Comparison of ENCODE assay signal across 14 mouse cellular contexts in the genomic region with DNA sequence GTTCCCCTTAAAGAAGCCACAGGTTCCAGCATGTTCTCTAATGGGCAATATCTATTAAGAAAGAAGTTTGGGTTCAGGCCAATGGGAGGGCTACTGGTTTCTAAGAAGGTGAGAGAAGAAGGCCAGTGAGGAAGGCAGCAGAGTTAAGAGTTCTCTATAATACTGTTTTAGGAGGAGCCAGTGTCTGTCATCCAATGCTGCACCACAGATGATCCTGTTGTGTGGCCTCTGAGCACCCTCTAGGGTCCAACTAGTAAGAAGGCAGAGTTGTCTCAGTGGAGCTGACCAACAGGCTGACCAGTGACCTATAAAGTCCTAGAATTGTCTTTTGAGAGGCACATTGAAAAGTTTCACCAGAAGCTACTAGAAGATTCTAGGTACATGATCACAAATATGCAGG.
DNase-seq lines count a peak whose midpoint lies in the region; ATAC-seq and TF ChIP-seq lines count a peak whose summit lies in the region.
"Had no signal": no experiment of that assay in that cellular context is flagged by ENCODE, and none has a peak within 500 bp of the region (broad histone marks: within the 10 kb centered on the region; RNA-seq: fewer than 3 reads in every experiment).

No protein-coding gene starts in this region.

- ATAC-seq in embryonic facial prominence, embryonic 14.5 days (ENCODE audit: low read depth), result no peak
- ATAC-seq: CD4-positive, CD25-positive, alpha-beta regulatory T cell, adult 4 months; forebrain, embryonic 15.5 days had no signal

- no peak overlapping the region for H3K4me2 ChIP-seq in embryonic facial prominence, embryonic 14.5 days (ENCODE audit: low read depth, low read length)
- H3K4me2 ChIP-seq: embryonic facial prominence, embryonic 12.5 days; forebrain, embryonic 15.5 days; liver, embryonic 11.5 days; neural tube, embryonic 13.5 days; stomach, embryonic 15.5 days had no signal

- H3K9ac ChIP-seq in embryonic facial prominence, embryonic 14.5 days (ENCODE audit: low read depth, low read length), result no peak overlapping the region
- H3K9ac ChIP-seq: embryonic facial prominence, embryonic 12.5 days; forebrain, embryonic 15.5 days; neural tube, embryonic 13.5 days; stomach, embryonic 15.5 days had no signal

- H3K4me3 ChIP-seq in embryonic facial prominence, embryonic 14.5 days (ENCODE audit: low read depth, low read length), result no peak overlapping the region
- H3K4me3 ChIP-seq in embryonic facial prominence, embryonic 10.5 days, result no peak overlapping the region
- no peak overlapping the region for H3K4me3 ChIP-seq in layer of hippocampus, adult 2 months
- H3K4me3 ChIP-seq: embryonic facial prominence, embryonic 12.5 days; forebrain, embryonic 15.5 days; neural tube, embryonic 13.5 days; stomach, embryonic 15.5 days had no signal

- H3K9me3 ChIP-seq in embryonic facial prominence, embryonic 14.5 days (ENCODE audit: control insufficient read depth, low read length), result no peaks in the 10 kb centered on the region
- no peaks in the 10 kb centered on the region for H3K9me3 ChIP-seq in embryonic facial prominence, embryonic 10.5 days
- H3K9me3 ChIP-seq: embryonic facial prominence, embryonic 12.5 days; forebrain, embryonic 15.5 days; neural tube, embryonic 13.5 days; stomach, embryonic 15.5 days had no signal

- no peak overlapping the region for H3K27ac ChIP-seq in embryonic facial prominence, embryonic 14.5 days (replicated peaks; ENCODE audit: low read depth, low read length)
- H3K27ac ChIP-seq in embryonic facial prominence, embryonic 10.5 days (replicated peaks), result no peak overlapping the region
- H3K27ac ChIP-seq in layer of hippocampus, adult 2 months, result no peak overlapping the region
- H3K27ac ChIP-seq: embryonic facial prominence, embryonic 12.5 days; forebrain, embryonic 15.5 days; neural tube, embryonic 13.5 days; stomach, embryonic 15.5 days had no signal

- DNase-seq in embryonic facial prominence, embryonic 14.5 days (ENCODE audit: low spot score), result peak; percentile 12
- no peak for DNase-seq in embryonic facial prominence, embryonic 10.5 days (ENCODE audit: low spot score)
- DNase-seq in layer of hippocampus, adult 2 months (ENCODE audit: low spot score in 2 of 2), result no peak
- DNase-seq in layer of hippocampus, adult 11-12 months (ENCODE audit: low spot score), result no peak
- peak; percentile 14 for DNase-seq in gonadal fat pad, adult 2 months (ENCODE audit: low read depth)
- DNase-seq in lung, postnatal 10 days, result peak; percentile 15
- DNase-seq in ovary, postnatal 10 days (ENCODE audit: low spot score), result no peak
- no peak for DNase-seq in thymus, postnatal 10 days (ENCODE audit: low spot score in 2 of 2)

- TF ChIP-seq CTCF in layer of hippocampus, adult 2 months (conservative IDR thresholded peaks at IDR 0.05), result peak; percentile 55

- H3K4me1 ChIP-seq in embryonic facial prominence, embryonic 14.5 days (ENCODE audit: control insufficient read depth, insufficient read depth, low read length), result no peaks in the 10 kb centered on the region
- H3K4me1 ChIP-seq in embryonic facial prominence, embryonic 10.5 days, result peaks cover 8% of the 10 kb centered on the region; the same call in 1 of the 2 replicates
- H3K4me1 ChIP-seq: embryonic facial prominence, embryonic 12.5 days; forebrain, embryonic 15.5 days; neural tube, embryonic 13.5 days; stomach, embryonic 15.5 days had no signal

- H3K27me3 ChIP-seq in embryonic facial prominence, embryonic 14.5 days (replicated peaks; ENCODE audit: control insufficient read depth, insufficient read depth, low read length), result no peaks in the 10 kb centered on the region
- H3K27me3 ChIP-seq in embryonic facial prominence, embryonic 10.5 days (replicated peaks; ENCODE audit: low read depth, poor library complexity, severe bottlenecking), result no peaks in the 10 kb centered on the region
- H3K27me3 ChIP-seq: embryonic facial prominence, embryonic 12.5 days; forebrain, embryonic 15.5 days; neural tube, embryonic 13.5 days; stomach, embryonic 15.5 days had no signal

- H3K36me3 ChIP-seq in embryonic facial prominence, embryonic 14.5 days (ENCODE audit: control insufficient read depth, insufficient read depth, low read length), result no peaks in the 10 kb centered on the region
- H3K36me3 ChIP-seq in embryonic facial prominence, embryonic 10.5 days (replicated peaks), result no peaks in the 10 kb centered on the region
- H3K36me3 ChIP-seq: embryonic facial prominence, embryonic 12.5 days; forebrain, embryonic 15.5 days; neural tube, embryonic 13.5 days; stomach, embryonic 15.5 days had no signal

Comparison
In these comparisons a context has a peak if more than half of its experiments do, and no peak if none do; other contexts are left out.
1. DNase-seq: peak in embryonic facial prominence, embryonic 14.5 days (single experiment), gonadal fat pad, adult 2 months (single experiment) and lung, postnatal 10 days (single experiment); none in embryonic facial prominence, embryonic 10.5 days (single experiment), layer of hippocampus, adult 2 months (0 of 2), layer of hippocampus, adult 11-12 months (single experiment), ovary, postnatal 10 days (single experiment) and thymus, postnatal 10 days (0 of 2).